Mouse (Mus musculus): ENCODE results near the gene Khdrbs1. TPM values are rescaled to one million over a fixed set of nuclear protein-coding genes. Genes with fewer than 3 reads are reported as not detected.
"Not testable (repeated sequence)": the region's sequence is repeated elsewhere in the genome, so short reads cannot be mapped to it uniquely, and the experiment has no call there.

Khdrbs1 gene
- total RNA-seq, 2 experiments from 2014 or later, result 92.3 to 98.4 TPM

- DNase-seq (ENCODE audit: low spot score in 2 of 2), result no peak
These were observed 4.0 kb upstream of the Khdrbs1 start for GRCm38 (mm10) chr4:129746106-129746505.

- DNase-seq (ENCODE audit: low spot score in 2 of 2), result no peak
These were observed 1.4 kb upstream of the Khdrbs1 start for GRCm38 (mm10) chr4:129743494-129743893.

GRCm38 (mm10) chr4:129743010-129743390, 897 bp upstream of the Khdrbs1 start:
- peak in 1 of 2 experiments; percentile 5 for DNase-seq (ENCODE audit: low spot score in 2 of 2)

GRCm38 (mm10) chr4:129741974-129742231, 200 bp downstream of the Khdrbs1 start:
- no peak for DNase-seq (ENCODE audit: low spot score in 2 of 2)

GRCm38 (mm10) chr4:129741251-129741973, 691 bp downstream of the Khdrbs1 start:
- peak; percentile 28 to 31 for DNase-seq (ENCODE audit: low spot score in 2 of 2)

GRCm38 (mm10) chr4:129739111-129739645, 2.9 kb downstream of the Khdrbs1 start:
- no peak for DNase-seq (ENCODE audit: low spot score in 2 of 2)

- no peak for DNase-seq (ENCODE audit: low spot score in 2 of 2)
These were observed 5.9 kb downstream of the Khdrbs1 start for GRCm38 (mm10) chr4:129736173-129736572.

- not testable (repeated sequence) for DNase-seq (ENCODE audit: low spot score in 2 of 2)
These were observed 6.6 kb downstream of the Khdrbs1 start for GRCm38 (mm10) chr4:129735485-129735884.

GRCm38 (mm10) chr4:129731423-129731822, 10.7 kb downstream of the Khdrbs1 start:
- no peak for DNase-seq (ENCODE audit: low spot score in 2 of 2)

- no peak for DNase-seq (ENCODE audit: low spot score in 2 of 2)
These were observed 25.8 kb downstream of the Khdrbs1 start for GRCm38 (mm10) chr4:129716310-129716709.

GRCm38 (mm10) chr4:129709486-129710129, 32.5 kb downstream of the Khdrbs1 start:
- DNase-seq (ENCODE audit: low spot score in 2 of 2), result no peak

- DNase-seq (ENCODE audit: low spot score in 2 of 2), result no peak
These were observed 35.4 kb downstream of the Khdrbs1 start for GRCm38 (mm10) chr4:129706750-129707149.

GRCm38 (mm10) chr4:129702454-129702853, 39.6 kb downstream of the Khdrbs1 start:
- peak; percentile 77 to 87 for DNase-seq (ENCODE audit: low spot score in 2 of 2)

GRCm38 (mm10) chr4:129701503-129702377, 40.4 kb downstream of the Khdrbs1 start:
- peak; percentile 88 to 93 for DNase-seq (ENCODE audit: low spot score in 2 of 2)

- not testable (repeated sequence) for DNase-seq (ENCODE audit: low spot score in 2 of 2)
These were observed 41.4 kb downstream of the Khdrbs1 start for GRCm38 (mm10) chr4:129700661-129701060.

- no peak for DNase-seq (ENCODE audit: low spot score in 2 of 2)
These were observed 41.9 kb downstream of the Khdrbs1 start for GRCm38 (mm10) chr4:129700216-129700615.

- DNase-seq (ENCODE audit: low spot score in 2 of 2), result no peak
These were observed 44.9 kb downstream of the Khdrbs1 start for GRCm38 (mm10) chr4:129697191-129697590.

GRCm38 (mm10) chr4:129696158-129696985, 45.7 kb downstream of the Khdrbs1 start, which contains the start of gene Tmem39b:
Gene Tmem39b, minus strand, starts transcription at chr4:129696838.
- DNase-seq (ENCODE audit: low spot score in 2 of 2), result peak; percentile 91

GRCm38 (mm10) chr4:129695815-129696157, 46.3 kb downstream of the Khdrbs1 start:
- DNase-seq (ENCODE audit: low spot score in 2 of 2), result no peak

GRCm38 (mm10) chr4:129684531-129684930, 57.6 kb downstream of the Khdrbs1 start:
- no peak for DNase-seq (ENCODE audit: low spot score in 2 of 2)

Data from left cerebral cortex, adult 18-20 months (tissue).